Mouse (Mus musculus) urinary bladder, postnatal 10 days (tissue): ENCODE measurements around the gene E2f4.

ENCODE experiments used
- DNase-seq: peaks from one replicate; pipeline ENCODE4 v3.0.0; 2022; ENCODE audit warnings: low spot score

E2f4 gene

GRCm38 (mm10) chr8:105294776-105295175 lies 2.7 kb upstream of the E2f4 start:
- no peak for DNase-seq

DNA sequence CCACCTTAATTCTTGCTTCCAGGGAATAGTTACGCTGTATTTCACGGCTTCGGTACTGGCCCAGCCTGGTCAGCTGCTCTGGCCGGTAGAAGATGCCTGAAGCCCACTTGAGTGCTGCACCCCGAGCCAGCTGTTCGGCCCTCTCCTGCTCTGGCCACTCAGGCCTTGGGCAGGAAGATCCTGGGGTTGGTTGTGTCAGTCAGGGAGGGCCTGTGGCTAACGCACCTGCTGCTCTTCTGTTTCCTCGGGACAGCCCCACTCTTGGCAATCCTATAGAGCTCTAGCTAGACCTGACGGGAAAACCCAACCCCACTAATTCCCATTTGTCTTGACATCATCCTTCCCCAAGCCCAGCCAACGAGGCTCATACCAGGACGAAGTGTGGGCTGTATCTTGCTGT lies 2.2 kb upstream of the E2f4 start:
- no peak for DNase-seq

- no peak for DNase-seq
Observed at GRCm38 (mm10) chr8:105295895-105296573, 1.4 kb upstream of the E2f4 start, which contains the start of gene Exoc3l. TSS of gene Exoc3l (minus strand) at chr8:105296101.

GRCm38 (mm10) chr8:105298351-105299252 lies 1.1 kb downstream of the E2f4 start:
- DNase-seq: no peak

DNA sequence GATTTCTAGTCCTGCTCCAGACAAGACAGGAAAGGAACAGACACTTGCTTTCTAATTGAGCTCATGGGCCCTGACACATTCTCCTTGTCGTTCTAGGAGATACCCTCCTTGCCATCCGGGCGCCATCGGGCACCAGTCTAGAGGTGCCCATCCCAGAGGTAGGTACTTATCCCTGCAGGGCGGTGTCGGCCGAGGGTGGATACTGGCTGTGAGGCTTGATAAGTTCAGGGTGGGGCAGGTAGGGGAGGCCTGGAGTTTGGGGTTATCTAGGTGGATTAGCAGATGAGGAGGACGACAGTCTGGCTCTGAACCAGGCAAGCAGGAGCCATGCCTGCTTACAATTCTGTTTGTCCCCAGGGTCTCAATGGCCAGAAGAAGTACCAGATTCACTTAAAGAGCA lies 2.5 kb downstream of the E2f4 start:
- DNase-seq: no peak

- no peak for DNase-seq
Observed at GRCm38 (mm10) chr8:105303396-105303795, 5.9 kb downstream of the E2f4 start.

- no peak for DNase-seq
Observed at GRCm38 (mm10) chr8:105303874-105304273, 6.4 kb downstream of the E2f4 start.

GRCm38 (mm10) chr8:105304325-105305210 lies 7.1 kb downstream of the E2f4 start:
- no peak for DNase-seq

- no peak for DNase-seq
Observed at GRCm38 (mm10) chr8:105305211-105306145, 8.0 kb downstream of the E2f4 start, which contains the start of gene Elmo3. TSS of gene Elmo3 (plus strand) at chr8:105305601.

GRCm38 (mm10) chr8:105306146-105306691 lies 8.8 kb downstream of the E2f4 start:
- no peak for DNase-seq

DNA sequence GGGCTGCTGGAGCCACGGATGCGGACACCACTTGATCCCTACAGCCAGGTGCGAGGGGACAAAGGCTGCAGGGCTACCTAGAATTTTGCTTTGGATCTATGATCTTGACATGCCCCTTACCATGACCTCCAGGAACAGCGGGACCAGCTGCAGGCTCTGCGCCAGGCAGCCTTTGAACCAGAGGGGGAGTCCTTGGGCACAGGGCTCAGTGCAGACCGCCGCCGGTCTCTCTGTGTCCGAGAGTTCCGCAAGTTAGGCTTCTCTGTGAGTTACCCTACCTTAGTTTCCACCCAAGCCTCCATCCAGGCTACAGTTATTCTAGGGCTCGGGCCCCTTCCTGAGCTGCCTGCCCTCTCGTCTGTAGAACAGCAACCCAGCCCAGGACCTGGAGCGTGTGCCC lies 10.2 kb downstream of the E2f4 start:
- no peak for DNase-seq

DNA sequence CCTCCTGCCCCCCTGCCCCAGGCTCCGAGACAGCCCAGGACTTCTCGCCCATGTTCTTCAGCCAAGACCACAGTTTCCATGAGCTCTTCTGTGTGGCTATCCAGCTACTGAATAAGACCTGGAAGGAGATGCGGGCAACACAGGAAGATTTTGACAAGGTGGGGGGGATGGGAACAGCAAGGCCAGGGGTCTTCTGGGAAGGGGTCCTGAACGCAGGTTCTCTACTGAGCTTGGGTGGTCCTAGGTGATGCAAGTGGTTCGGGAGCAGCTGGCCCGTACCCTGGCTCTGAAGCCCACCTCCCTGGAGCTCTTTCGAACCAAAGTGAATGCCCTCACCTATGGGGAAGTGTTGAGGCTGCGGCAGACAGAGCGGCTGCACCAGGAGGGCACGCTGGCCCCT lies 11.0 kb downstream of the E2f4 start:
- no peak for DNase-seq

DNA sequence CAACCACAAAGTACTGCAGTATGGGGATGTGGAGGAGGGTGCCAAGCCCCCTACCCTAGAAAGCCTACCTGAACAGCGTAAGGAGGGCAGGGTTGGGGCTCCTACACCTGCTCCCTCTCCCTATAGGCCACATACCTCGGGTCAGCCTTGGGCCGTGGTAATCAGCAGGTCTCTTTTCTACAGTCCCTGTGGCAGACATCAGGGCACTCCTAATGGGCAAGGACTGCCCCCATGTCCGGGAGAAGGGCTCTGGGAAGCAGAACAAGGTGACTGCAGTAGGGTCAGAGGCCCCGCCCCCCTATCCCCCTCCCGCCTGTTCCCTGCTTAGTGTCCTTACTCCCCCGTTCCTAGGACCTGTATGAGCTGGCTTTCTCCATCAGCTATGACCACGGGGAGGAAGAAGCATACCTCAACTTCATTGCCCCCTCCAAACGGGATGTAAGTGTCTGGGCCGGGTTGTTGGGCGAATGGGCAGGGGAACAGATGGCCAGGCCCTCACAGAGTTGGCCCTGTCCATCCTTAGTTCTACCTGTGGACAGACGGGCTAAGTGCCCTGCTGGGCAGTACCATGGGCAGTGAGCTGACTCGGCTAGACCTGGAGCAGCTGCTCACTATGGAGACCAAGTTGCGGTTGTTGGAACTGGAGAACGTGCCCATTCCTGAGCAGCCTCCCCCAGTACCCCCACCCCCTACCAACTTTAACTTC lies 11.8 kb downstream of the E2f4 start:
- no peak for DNase-seq

DNA sequence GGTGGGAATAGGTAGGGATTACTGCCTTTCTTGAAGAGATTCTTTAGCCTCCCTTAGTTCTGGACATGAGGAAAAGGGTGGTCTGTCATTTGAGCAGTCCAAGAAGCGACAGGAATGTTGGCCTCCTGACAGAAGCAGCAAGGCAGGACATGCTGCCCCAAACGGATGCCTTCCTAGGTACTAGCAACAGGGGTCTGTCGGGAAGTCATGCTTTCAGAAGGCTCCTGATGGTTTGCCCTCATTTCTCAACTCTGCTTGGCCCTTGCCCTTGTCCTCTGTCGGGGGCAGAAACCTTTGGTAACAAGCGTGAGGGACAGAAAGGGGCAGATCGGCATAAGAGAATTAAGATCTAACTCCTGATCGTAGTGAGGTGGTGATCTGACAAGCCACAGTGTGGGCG lies 12.7 kb downstream of the E2f4 start:
- DNase-seq: no peak

DNA sequence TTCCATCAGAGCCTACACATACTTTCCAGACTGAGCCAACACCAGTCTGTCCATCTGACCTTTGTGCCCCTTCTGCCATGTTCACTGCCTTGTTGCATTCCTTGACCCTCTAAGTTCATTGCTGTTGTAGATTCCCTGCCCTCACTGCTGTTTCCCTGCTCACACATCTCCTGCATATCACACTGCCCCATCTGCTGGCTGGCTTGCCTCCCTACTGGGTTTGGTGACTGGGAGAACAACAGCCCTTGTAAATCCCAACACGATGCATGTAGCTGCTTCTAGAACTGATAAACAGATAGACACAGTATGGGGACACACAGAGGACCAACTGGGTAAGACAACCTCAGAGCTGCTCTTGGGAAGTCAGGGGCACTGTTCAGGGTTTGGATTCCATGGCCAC lies 14.3 kb downstream of the E2f4 start:
- no peak for DNase-seq

GRCm38 (mm10) chr8:105312891-105313481 lies 15.5 kb downstream of the E2f4 start:
- no peak for DNase-seq

- no peak for DNase-seq
Observed at GRCm38 (mm10) chr8:105313622-105314402, 16.3 kb downstream of the E2f4 start.

GRCm38 (mm10) chr8:105315073-105315769 lies 17.8 kb downstream of the E2f4 start:
- no peak for DNase-seq
